10 mouse cellular contexts compared by ENCODE assay signal in the genomic region with DNA sequence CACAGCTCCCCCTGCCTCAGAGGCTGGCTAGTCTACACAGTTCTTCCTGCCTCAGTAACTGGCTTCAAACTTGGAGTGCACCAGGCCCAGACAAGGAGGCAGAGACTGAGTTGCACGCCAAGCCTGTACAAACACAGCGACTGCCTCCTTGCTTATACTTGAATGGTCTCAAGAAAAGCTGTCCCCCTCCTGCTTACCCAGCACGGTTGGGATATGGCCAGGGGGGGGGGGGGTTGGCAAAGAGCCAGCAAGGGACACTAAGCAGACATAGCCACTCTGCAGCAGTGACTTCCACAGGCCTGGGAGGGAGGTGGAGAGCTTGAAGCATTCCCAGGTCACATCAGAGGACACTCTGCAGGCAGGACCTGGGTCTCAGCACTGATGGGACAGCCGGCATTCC.
DNase-seq lines count a peak whose midpoint lies in the region; ATAC-seq and TF ChIP-seq lines count a peak whose summit lies in the region.
"Had no signal": no experiment of that assay in that cellular context is flagged by ENCODE, and none has a peak within 500 bp of the region (broad histone marks: within the 10 kb centered on the region; RNA-seq: fewer than 3 reads in every experiment).

No protein-coding gene starts in this region.

- H3K27me3 ChIP-seq in lung, embryonic 15.5 days, result peaks cover 3% of the 10 kb centered on the region; the same call in 1 of the 2 replicates
- no peaks in the 10 kb centered on the region for H3K27me3 ChIP-seq in forebrain, embryonic 15.5 days
- H3K27me3 ChIP-seq in intestine, postnatal 0 days (replicated peaks; ENCODE audit: control insufficient read depth, insufficient read depth, low read length), result no peaks in the 10 kb centered on the region
- H3K27me3 ChIP-seq in neural tube, embryonic 15.5 days (replicated peaks), result no peaks in the 10 kb centered on the region
- H3K27me3 ChIP-seq: Patski had no signal

- WGBS in lung, embryonic 15.5 days, result 10% methylated on average over 4 of the region's 4 CpGs
- 7% methylated on average over 4 of the region's 4 CpGs for WGBS in forebrain, embryonic 15.5 days
- WGBS in intestine, postnatal 0 days, result 31% methylated on average over 4 of the region's 4 CpGs
- WGBS in neural tube, embryonic 15.5 days, result 33% methylated on average over 4 of the region's 4 CpGs

- no peak for DNase-seq in lung, adult 18-20 months
- DNase-seq in urinary bladder, postnatal 25 days (ENCODE audit: low spot score), result no peak
- no peak for DNase-seq in ovary, postnatal 36 days (ENCODE audit: low spot score)
- DNase-seq: gastrocnemius, postnatal 25 days; thymus, adult 18-20 months had no signal

- 0 out of 2 replicates have a peak, but pooled peaks have one; percentile 7 for TF ChIP-seq CTCF in intestine, postnatal 0 days (IDR thresholded peaks at IDR 0.05; ENCODE audit: low read depth)

- no peaks in the 10 kb centered on the region for H3K9me3 ChIP-seq in lung, embryonic 15.5 days
- H3K9me3 ChIP-seq in forebrain, embryonic 15.5 days, result no peaks in the 10 kb centered on the region
- no peaks in the 10 kb centered on the region for H3K9me3 ChIP-seq in intestine, postnatal 0 days (ENCODE audit: control insufficient read depth)
- no peaks in the 10 kb centered on the region for H3K9me3 ChIP-seq in neural tube, embryonic 15.5 days (replicated peaks)

- no peaks in the 10 kb centered on the region for H3K36me3 ChIP-seq in lung, embryonic 15.5 days
- no peaks in the 10 kb centered on the region for H3K36me3 ChIP-seq in forebrain, embryonic 15.5 days
- no peaks in the 10 kb centered on the region for H3K36me3 ChIP-seq in intestine, postnatal 0 days (ENCODE audit: control insufficient read depth, insufficient read depth)
- H3K36me3 ChIP-seq in neural tube, embryonic 15.5 days, result no peaks in the 10 kb centered on the region

- H3K4me2 ChIP-seq in lung, embryonic 15.5 days, result no peak overlapping the region
- H3K4me2 ChIP-seq in forebrain, embryonic 15.5 days (replicated peaks), result no peak overlapping the region
- no peak overlapping the region for H3K4me2 ChIP-seq in intestine, postnatal 0 days (replicated peaks; ENCODE audit: low read depth)
- H3K4me2 ChIP-seq in neural tube, embryonic 15.5 days, result no peak overlapping the region

- H3K4me3 ChIP-seq in lung, embryonic 15.5 days, result no peak overlapping the region
- no peak overlapping the region for H3K4me3 ChIP-seq in forebrain, embryonic 15.5 days
- H3K4me3 ChIP-seq in intestine, postnatal 0 days (ENCODE audit: low read depth, low read length), result no peak overlapping the region
- H3K4me3 ChIP-seq in neural tube, embryonic 15.5 days (replicated peaks), result no peak overlapping the region

- ATAC-seq in lung, embryonic 15.5 days (ENCODE audit: borderline replicate concordance, extremely low read depth, low FRiP score, low TSS enrichment), result peak; percentile 78
- peak; percentile 55 for ATAC-seq in forebrain, embryonic 15.5 days (replicated peaks)
- ATAC-seq in intestine, postnatal 0 days, result no peak
- peak; percentile 56 for ATAC-seq in neural tube, embryonic 15.5 days (ENCODE audit: low FRiP score)
- ATAC-seq: Patski had no signal

- peaks cover 13% of the 10 kb centered on the region; the same call in 1 of the 2 replicates for H3K4me1 ChIP-seq in lung, embryonic 15.5 days
- peaks cover 27% of the 10 kb centered on the region for H3K4me1 ChIP-seq in forebrain, embryonic 15.5 days
- H3K4me1 ChIP-seq in intestine, postnatal 0 days (replicated peaks; ENCODE audit: control insufficient read depth, insufficient read depth, low read length), result no peaks in the 10 kb centered on the region
- H3K4me1 ChIP-seq in neural tube, embryonic 15.5 days, result peaks cover 17% of the 10 kb centered on the region

- H3K27ac ChIP-seq in lung, embryonic 15.5 days, result peak overlapping the region; percentile 18; the same call in 1 of the 2 replicates
- H3K27ac ChIP-seq in forebrain, embryonic 15.5 days (replicated peaks), result peak overlapping the region; percentile 49
- H3K27ac ChIP-seq in intestine, postnatal 0 days (ENCODE audit: low read depth, low read length), result no peak overlapping the region
- H3K27ac ChIP-seq in neural tube, embryonic 15.5 days (replicated peaks), result no peak overlapping the region

- H3K9ac ChIP-seq in lung, embryonic 15.5 days, result no peak overlapping the region
- no peak overlapping the region for H3K9ac ChIP-seq in forebrain, embryonic 15.5 days (replicated peaks)
- H3K9ac ChIP-seq in intestine, postnatal 0 days (ENCODE audit: low read depth, low read length), result no peak overlapping the region
- H3K9ac ChIP-seq in neural tube, embryonic 15.5 days (replicated peaks), result no peak overlapping the region

Comparison
In these comparisons a context has a peak if more than half of its experiments do, and no peak if none do; other contexts are left out.
1. H3K27ac ChIP-seq: peak in lung, embryonic 15.5 days (single experiment) and forebrain, embryonic 15.5 days (single experiment); none in intestine, postnatal 0 days (single experiment) and neural tube, embryonic 15.5 days (single experiment).